Mouse (Mus musculus) intestine, embryonic 16.5 days (tissue): ENCODE measurements at regions not wholly inside any gene's neighbourhood (a gene's known extent, or its start where the extent isn't known, plus 50 kb on each side); places are given as distances from the start of the nearest gene placed in this dataset.
A peak's percentile ranks its signal among the peaks of the same experiment; 100 is the strongest.

Experiments
- ATAC-seq: fragments of 200-750 bp; cut with Nextera tagmentation; 2 replicates; pipeline ENCODE4 v1.8.0; 2017; ENCODE audit warnings: moderate TSS enrichment, moderate library complexity
- H3K27ac ChIP-seq: fragments of 300-500 bp; sonication (generic); 2 replicates; pipeline ENCODE4 v1.5.1; 2014; ENCODE audit warnings: mild to moderate bottlenecking, low read length
- H3K27me3 ChIP-seq: fragments of 300-500 bp; sonication (generic); replicated peaks from 2 replicates; pipeline ENCODE4 v1.6.1; 2014; ENCODE audit warnings: low read length, control low read depth, mixed read lengths; ENCODE audit not compliant: control insufficient read depth, insufficient read depth
- H3K36me3 ChIP-seq: fragments of 300-500 bp; sonication (generic); 2 replicates; pipeline ENCODE4 v1.6.1; 2014; ENCODE audit warnings: low read length, control low read depth; ENCODE audit not compliant: control insufficient read depth, insufficient read depth
- H3K4me1 ChIP-seq: fragments of 300-500 bp; sonication (generic); 2 replicates; pipeline ENCODE4 v1.6.1; 2014; ENCODE audit warnings: low read length, control low read depth, mixed read lengths; ENCODE audit not compliant: control insufficient read depth, insufficient read depth
- H3K4me2 ChIP-seq: fragments of 300-500 bp; sonication (generic); 2 replicates; pipeline ENCODE4 v1.6.1; 2014; ENCODE audit warnings: low read depth, low read length, control low read depth
- H3K4me3 ChIP-seq: fragments of 300-500 bp; sonication (generic); 2 replicates; pipeline ENCODE4 v1.5.1; 2014; ENCODE audit warnings: mild to moderate bottlenecking, low read length
- H3K9ac ChIP-seq: fragments of 300-500 bp; sonication (generic); 2 replicates; pipeline ENCODE4 v1.6.1; 2014; ENCODE audit warnings: low read depth, low read length
- H3K9me3 ChIP-seq: fragments of 300-500 bp; sonication (generic); 2 replicates; pipeline ENCODE4 v1.6.1; 2016; ENCODE audit warnings: low read length, control low read depth; ENCODE audit not compliant: control insufficient read depth
- WGBS: fragments of 180-500 bp; shearing (Covaris S2); extraction: QIAGEN DNeasy Blood & Tissue Kit; methylation state at CpG from one replicate; pipeline ENCODE4 v1.1.7; 2014; 5-methylcytosine and 5-hydroxymethylcytosine counted together

GRCm38 (mm10) chr17:49291636-49292035 is 136.5 kb upstream of the Mocs1 start:
- 76% methylated on average over 3 of the region's 3 CpGs for WGBS
- Histone ChIP-seq H3K4me2 (no peak overlapping the region), H3K4me3 (no peak overlapping the region), H3K27ac (no peak overlapping the region), H3K4me1 (no peaks in the 10 kb centered on the region), H3K27me3 (no peaks in the 10 kb centered on the region), H3K9ac (no peak overlapping the region), H3K9me3 (no peaks in the 10 kb centered on the region), H3K36me3 (no peaks in the 10 kb centered on the region)
- ATAC-seq: no peak

- 79% methylated on average over 3 of the region's 3 CpGs for WGBS
- Histone ChIP-seq H3K36me3 (no peaks in the 10 kb centered on the region), H3K27ac (no peak overlapping the region), H3K27me3 (no peaks in the 10 kb centered on the region), H3K4me2 (no peak overlapping the region), H3K9ac (no peak overlapping the region), H3K4me1 (no peaks in the 10 kb centered on the region; the same call in 1 of the 2 replicates), H3K9me3 (no peaks in the 10 kb centered on the region), H3K4me3 (no peak overlapping the region)
- no peak; the same call in 1 of the 2 replicates for ATAC-seq
Observed at GRCm38 (mm10) chr17:49304461-49304860, 123.7 kb upstream of the Mocs1 start.

- no peak overlapping the region for H3K9ac ChIP-seq
- H3K9me3 ChIP-seq: no peaks in the 10 kb centered on the region
- no peak overlapping the region for H3K4me3 ChIP-seq
- no peaks in the 10 kb centered on the region; the same call in 1 of the 2 replicates for H3K4me1 ChIP-seq
- ATAC-seq: peak; percentile 91
- H3K27ac ChIP-seq: peak overlapping the region; percentile 66
- 68% methylated on average over 6 of the region's 6 CpGs for WGBS
- H3K4me2 ChIP-seq: peak overlapping the region; percentile 9; the same call in 1 of the 2 replicates
- no peaks in the 10 kb centered on the region for H3K27me3 ChIP-seq
- H3K36me3 ChIP-seq: no peaks in the 10 kb centered on the region
Observed at GRCm38 (mm10) chr17:49305116-49305515, 123.0 kb upstream of the Mocs1 start.

- WGBS: 13% methylated on average over 5 of the region's 5 CpGs
- H3K27ac ChIP-seq: no peak overlapping the region
- peak; percentile 91 for ATAC-seq
- peak overlapping the region; percentile 15; the same call in 1 of the 2 replicates for H3K4me2 ChIP-seq
- no peaks in the 10 kb centered on the region for H3K36me3 ChIP-seq
- H3K9me3 ChIP-seq: no peaks in the 10 kb centered on the region
- no peaks in the 10 kb centered on the region; the same call in 1 of the 2 replicates for H3K4me1 ChIP-seq
- no peaks in the 10 kb centered on the region for H3K27me3 ChIP-seq
- no peak overlapping the region for H3K4me3 ChIP-seq
- no peak overlapping the region for H3K9ac ChIP-seq
Observed at GRCm38 (mm10) chr17:49309079-49309478, 119.1 kb upstream of the Mocs1 start.

GRCm38 (mm10) chr17:49314196-49314595 is 114.0 kb upstream of the Mocs1 start:
- H3K9ac ChIP-seq: no peak overlapping the region
- no peaks in the 10 kb centered on the region for H3K36me3 ChIP-seq
- no peaks in the 10 kb centered on the region for H3K4me1 ChIP-seq
- H3K4me3 ChIP-seq: no peak overlapping the region
- no peaks in the 10 kb centered on the region for H3K27me3 ChIP-seq
- ATAC-seq: no peak
- no peak overlapping the region for H3K4me2 ChIP-seq
- no peak overlapping the region for H3K27ac ChIP-seq
- H3K9me3 ChIP-seq: no peaks in the 10 kb centered on the region
- 79% methylated on average over 2 of the region's 2 CpGs for WGBS

GRCm38 (mm10) chr17:49327524-49327923 is 100.6 kb upstream of the Mocs1 start:
- Histone ChIP-seq H3K36me3 (no peaks in the 10 kb centered on the region), H3K4me3 (no peak overlapping the region), H3K4me2 (no peak overlapping the region), H3K9ac (no peak overlapping the region), H3K9me3 (no peaks in the 10 kb centered on the region), H3K27ac (no peak overlapping the region), H3K4me1 (no peaks in the 10 kb centered on the region), H3K27me3 (no peaks in the 10 kb centered on the region)
- no peak for ATAC-seq
- 72% methylated on average over 4 of the region's 4 CpGs for WGBS

GRCm38 (mm10) chr17:49335318-49335717 is 92.8 kb upstream of the Mocs1 start:
- Histone ChIP-seq H3K27me3 (no peaks in the 10 kb centered on the region), H3K27ac (no peak overlapping the region), H3K36me3 (no peaks in the 10 kb centered on the region), H3K9me3 (no peaks in the 10 kb centered on the region), H3K9ac (no peak overlapping the region), H3K4me1 (no peaks in the 10 kb centered on the region), H3K4me3 (no peak overlapping the region), H3K4me2 (no peak overlapping the region)
- WGBS: 76% methylated on average over 5 of the region's 5 CpGs
- no peak for ATAC-seq

- H3K4me2 ChIP-seq: no peak overlapping the region
- ATAC-seq: no peak
- no peak overlapping the region for H3K27ac ChIP-seq
- WGBS: 87% methylated on average over 5 of the region's 5 CpGs
- no peaks in the 10 kb centered on the region for H3K9me3 ChIP-seq
- no peak overlapping the region for H3K4me3 ChIP-seq
- no peaks in the 10 kb centered on the region for H3K36me3 ChIP-seq
- no peak overlapping the region for H3K9ac ChIP-seq
- H3K4me1 ChIP-seq: no peaks in the 10 kb centered on the region
- no peaks in the 10 kb centered on the region for H3K27me3 ChIP-seq
Observed at GRCm38 (mm10) chr17:49337881-49338280, 90.3 kb upstream of the Mocs1 start.

- no peaks in the 10 kb centered on the region for H3K4me1 ChIP-seq
- 76% methylated on average over 2 of the region's 2 CpGs for WGBS
- no peak overlapping the region for H3K27ac ChIP-seq
- H3K36me3 ChIP-seq: no peaks in the 10 kb centered on the region
- H3K4me2 ChIP-seq: no peak overlapping the region
- H3K9me3 ChIP-seq: no peaks in the 10 kb centered on the region
- no peaks in the 10 kb centered on the region for H3K27me3 ChIP-seq
- H3K9ac ChIP-seq: no peak overlapping the region
- H3K4me3 ChIP-seq: no peak overlapping the region
- ATAC-seq: no peak
Observed at GRCm38 (mm10) chr17:49342636-49343035, 85.5 kb upstream of the Mocs1 start.

GRCm38 (mm10) chr17:49346701-49347100 is 81.5 kb upstream of the Mocs1 start:
- Histone ChIP-seq H3K9me3 (no peaks in the 10 kb centered on the region), H3K4me2 (no peak overlapping the region), H3K36me3 (no peaks in the 10 kb centered on the region), H3K27me3 (no peaks in the 10 kb centered on the region), H3K9ac (no peak overlapping the region), H3K4me3 (no peak overlapping the region), H3K27ac (no peak overlapping the region), H3K4me1 (no peaks in the 10 kb centered on the region)
- ATAC-seq: no peak
- WGBS: 78% methylated on average over 5 of the region's 5 CpGs
